Comparison of ENCODE assay signal across 8 mouse cellular contexts in genomic region chr2:29670231-29670991, GRCm38 (mm10). TPM values are rescaled to one million over a fixed set of nuclear protein-coding genes. Genes with fewer than 3 reads are reported as not detected.
A peak's percentile ranks its signal among the peaks of the same experiment; 100 is the strongest.
DNase-seq lines count a peak whose midpoint lies in the region; ATAC-seq and TF ChIP-seq lines count a peak whose summit lies in the region.

No protein-coding gene starts in this region.

- peak; percentile 69 for TF ChIP-seq CTCF in kidney, adult 2 months (conservative IDR thresholded peaks at IDR 0.05; ENCODE audit: insufficient read depth, insufficient read length, low read depth, low read length)
- no peak for TF ChIP-seq CTCF in olfactory bulb, adult 2 months (IDR thresholded peaks at IDR 0.05; ENCODE audit: insufficient read depth, low read depth, low read length)

- H3K9ac ChIP-seq in liver, embryonic 16.5 days (ENCODE audit: low read depth, low read length): no peak overlapping the region

- no peak overlapping the region for H3K4me2 ChIP-seq in liver, embryonic 16.5 days (ENCODE audit: low read depth, low read length)

- no peak for TF ChIP-seq POLR2A in kidney, adult 2 months (IDR thresholded peaks at IDR 0.05; ENCODE audit: low read depth, low read length)
- TF ChIP-seq POLR2A in olfactory bulb, adult 2 months (IDR thresholded peaks at IDR 0.05; ENCODE audit: insufficient read depth, low read depth, low read length): no peak

- 41% methylated on average over 9 of the region's 9 CpGs for WGBS in kidney, adult 2 months
- 54% methylated on average over 9 of the region's 9 CpGs for WGBS in liver, embryonic 16.5 days (ENCODE audit: insufficient replicate concordance)
- 9% methylated on average over 9 of the region's 9 CpGs for WGBS in olfactory bulb, adult 2 months

- 0 out of 2 replicates have a peak, but pooled peaks have one; percentile 38 for ATAC-seq in cerebellum, adult (ENCODE audit: insufficient number of reproducible peaks, low FRiP score, low TSS enrichment)
- ATAC-seq in liver, embryonic 16.5 days (ENCODE audit: low read depth): peak; percentile 44; the same call in 1 of the 2 replicates
- ATAC-seq in erythroid progenitor cell, adult 5-6 weeks (replicated peaks; ENCODE audit: low FRiP score, poor library complexity, severe bottlenecking): no peak

- H3K36me3 ChIP-seq in kidney, adult 2 months (ENCODE audit: control insufficient read depth, insufficient read depth, low read length): no peaks in the 10 kb centered on the region
- no peaks in the 10 kb centered on the region for H3K36me3 ChIP-seq in liver, embryonic 16.5 days (ENCODE audit: control insufficient read depth, insufficient read depth)

- peaks cover 30% of the 10 kb centered on the region for H3K4me1 ChIP-seq in kidney, adult 2 months (ENCODE audit: control insufficient read depth, insufficient read depth, low read length)
- H3K4me1 ChIP-seq in liver, embryonic 16.5 days (ENCODE audit: control insufficient read depth, low read depth, low read length): peaks cover 51% of the 10 kb centered on the region
- peaks cover 42% of the 10 kb centered on the region for H3K4me1 ChIP-seq in olfactory bulb, adult 2 months (ENCODE audit: control insufficient read depth, insufficient read depth, low read length)

- no peaks in the 10 kb centered on the region for H3K27me3 ChIP-seq in kidney, adult 2 months (replicated peaks; ENCODE audit: control insufficient read depth, insufficient read depth, low read length)
- no peaks in the 10 kb centered on the region for H3K27me3 ChIP-seq in liver, embryonic 16.5 days (ENCODE audit: control insufficient read depth, insufficient read depth, low read depth, low read length)

- H3K9me3 ChIP-seq in liver, embryonic 16.5 days (replicated peaks; ENCODE audit: control insufficient read depth, low read length): no peaks in the 10 kb centered on the region

- DNase-seq in urinary bladder, postnatal 14 days (ENCODE audit: low spot score): peak; percentile 50
- DNase-seq in urinary bladder, postnatal 4 days (ENCODE audit: low spot score in 2 of 2): no peak
- DNase-seq in gastrocnemius, postnatal 10 days: peak; percentile 56
- DNase-seq in kidney, adult 2 months: peak; percentile 69

- no peak overlapping the region for H3K4me3 ChIP-seq in kidney, adult 2 months (ENCODE audit: insufficient read depth, low read depth, low read length)
- H3K4me3 ChIP-seq in liver, embryonic 16.5 days (ENCODE audit: low read depth, low read length): no peak overlapping the region
- H3K4me3 ChIP-seq in olfactory bulb, adult 2 months (ENCODE audit: insufficient read depth, low read depth, low read length): no peak overlapping the region

- H3K27ac ChIP-seq in kidney, adult 2 months (ENCODE audit: insufficient read depth, low read depth, low read length): peak overlapping the region; percentile 18; the same call in 1 of the 2 replicates
- H3K27ac ChIP-seq in liver, embryonic 16.5 days (ENCODE audit: low read length): no peak overlapping the region
- peak overlapping the region; percentile 59 for H3K27ac ChIP-seq in olfactory bulb, adult 2 months (ENCODE audit: insufficient read depth, low read depth, low read length)

RNA-seq across cellular contexts. Expression of gene Rapgef1, which starts 50.9 kb away (rescaled TPM):
- 10 to 100 TPM; 90.9 to 92.2 TPM for total RNA-seq in gastrocnemius, postnatal 10 days (2021)
- polyA plus RNA-seq in kidney, adult 2 months (2012; rRNA removed): 38.9 and 41.7 TPM in 2 replicates
- polyA plus RNA-seq in liver, embryonic 16.5 days (2015; fragmentation: Nextera tagmentation; extraction: Ambion mirVana): 4.2 and 4.7 TPM in 2 replicates
- 75.7 TPM in 1 of 2 replicates, not detected in the other for polyA plus RNA-seq in olfactory bulb, adult 2 months (2012; ENCODE audit: insufficient read depth, insufficient read length, low replicate concordance, missing spikeins)
- total RNA-seq in erythroid progenitor cell, adult 5-6 weeks (2015; ENCODE audit: low replicate concordance): 8.4 and 9.7 TPM in 2 replicates
- 19.0 and 22.6 TPM in 2 replicates for total RNA-seq in erythroid progenitor cell, adult 5-6 weeks (2017; ENCODE audit: low replicate concordance)

Comparison
In these comparisons a context has a peak if more than half of its experiments do, and no peak if none do; other contexts are left out.
1. DNase-seq: peak in urinary bladder, postnatal 14 days (single experiment), gastrocnemius, postnatal 10 days (single experiment) and kidney, adult 2 months (single experiment); none in urinary bladder, postnatal 4 days (0 of 2).